Mouse (Mus musculus) spleen, postnatal 0 days (tissue): ENCODE results near the gene Dapp1. TPM values are rescaled to one million over a fixed set of nuclear protein-coding genes. Genes with fewer than 3 reads are reported as not detected.

Experiments
- polyA plus RNA-seq: library from polyadenylated mRNA; unstranded; fragments of >200 nt; fragmentation: Nextera tagmentation; extraction: Ambion mirVana; gene quantifications from 2 replicates; pipeline ENCODE4 v1.2.1, GENCODE M21; 2015

Dapp1 gene
- 24.1 and 28.9 TPM in 2 replicates for polyA plus RNA-seq

DNA sequence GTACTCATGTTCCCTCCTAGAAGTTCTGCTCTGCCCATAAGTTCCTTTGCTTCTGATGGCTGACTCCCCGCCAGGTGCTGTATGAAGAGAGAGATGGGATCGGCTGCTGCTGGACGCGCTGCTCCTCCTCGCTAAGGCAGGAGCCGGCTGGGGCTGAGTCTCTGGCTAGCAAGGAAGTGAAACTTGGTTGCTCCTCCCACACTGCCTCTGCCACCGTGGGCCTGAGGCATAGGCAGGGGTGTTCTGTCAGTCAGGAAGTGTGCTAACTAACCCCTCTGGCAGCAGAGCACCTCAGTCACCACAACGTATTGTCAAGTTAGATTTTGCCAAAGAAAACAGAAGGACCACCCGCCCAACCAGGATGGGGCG is at the start of gene Dapp1:
Gene Dapp1 (minus strand): TSS at position 164 of the 369 bp plus-strand sequence.

DNA sequence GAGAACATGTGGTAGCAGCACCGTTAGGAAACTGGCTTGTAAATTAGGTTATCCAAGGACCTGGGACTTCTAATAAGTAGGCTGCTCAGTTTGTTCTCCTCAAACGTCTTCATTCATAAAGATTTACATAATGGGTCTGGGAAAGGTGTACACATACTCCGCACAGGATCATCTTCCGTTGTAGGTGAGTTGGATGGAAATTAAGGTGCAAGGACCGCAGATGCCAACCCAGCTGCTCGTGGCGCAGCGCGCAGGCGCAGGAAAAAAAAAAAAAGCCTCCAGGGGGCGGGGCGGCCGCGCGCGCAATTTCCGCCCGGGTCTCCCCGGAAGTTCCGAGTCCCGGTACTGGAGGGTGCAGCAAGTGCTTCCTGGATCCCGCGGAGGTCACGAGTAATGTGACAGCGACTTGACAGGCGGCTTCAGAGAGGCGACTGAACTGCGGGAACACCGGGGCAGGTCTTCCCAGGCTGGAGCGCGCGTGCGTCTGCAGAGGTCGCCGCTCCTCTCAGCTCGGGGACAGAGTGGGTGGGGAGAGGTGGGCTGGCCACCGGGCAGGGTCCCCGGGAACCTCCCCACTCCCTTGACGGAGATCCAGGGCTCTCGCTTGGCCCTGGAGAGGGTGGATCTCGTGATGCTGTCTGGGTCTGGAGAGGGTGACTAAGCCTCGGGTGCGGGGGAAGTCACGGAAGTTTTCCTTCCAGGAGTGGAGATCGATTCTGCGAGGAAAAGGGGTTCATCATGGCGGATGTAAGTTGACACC is 63.0 kb downstream of the Dapp1 start, which contains the start of gene Lamtor3:
Gene Lamtor3 (plus strand): TSS at position 335 of the 760 bp plus-strand sequence.

Other genes with a start within 250 kb of the Dapp1 start
- 1,639 and 1,838 TPM in 2 replicates for gene H2afz, start 117.1 kb downstream of the Dapp1 start, polyA plus RNA-seq
- gene Dnajb14, start 113.9 kb downstream of the Dapp1 start, polyA plus RNA-seq, result 6.1 and 7.4 TPM in 2 replicates
- 69.5 and 76.4 TPM in 2 replicates for gene Lamtor3, start 63.0 kb downstream of the Dapp1 start, polyA plus RNA-seq
- 0.28 and 0.36 TPM in 2 replicates for gene 1110002E22Rik, start 83.5 kb upstream of the Dapp1 start, polyA plus RNA-seq
- 0.07 and 0.24 TPM in 2 replicates for gene Gm5105, start 85.8 kb upstream of the Dapp1 start, polyA plus RNA-seq
- 6.3 and 7.0 TPM in 2 replicates for gene Trmt10a, start 161.9 kb upstream of the Dapp1 start, polyA plus RNA-seq
- gene Mttp, start 163.4 kb upstream of the Dapp1 start, polyA plus RNA-seq, result 5.7 and 5.9 TPM in 2 replicates
- gene 4930579F01Rik, start 212.3 kb upstream of the Dapp1 start, polyA plus RNA-seq, result not detected in 2 replicates
- 0.10 TPM in 1 of 2 replicates, not detected in the other for gene Adh7, start 236.2 kb upstream of the Dapp1 start, polyA plus RNA-seq